Mouse (Mus musculus): ENCODE measurements around the gene Olfr30.
"Not testable (repeated sequence)": the region's sequence is repeated elsewhere in the genome, so short reads cannot be mapped to it uniquely, and the experiment has no call there.

The Olfr30 gene

GRCm38 (mm10) chr11:58462170-58462569 lies at the start of gene Olfr30:
TSS of gene Olfr30 (minus strand) at chr11:58462270.
- DNase-seq, result no peak

GRCm38 (mm10) chr11:58509058-58509457 lies 47.0 kb upstream of the Olfr30 start:
- not testable (repeated sequence) for DNase-seq

- not testable (repeated sequence) for DNase-seq
These were observed 40.4 kb upstream of the Olfr30 start, which contains the start of gene Olfr331 for GRCm38 (mm10) chr11:58502472-58502871. TSS of gene Olfr331 (minus strand) at chr11:58502572.

GRCm38 (mm10) chr11:58499290-58499689 lies 37.2 kb upstream of the Olfr30 start:
- DNase-seq, result no peak

- no peak for DNase-seq
These were observed 36.7 kb upstream of the Olfr30 start for GRCm38 (mm10) chr11:58498761-58499160.

GRCm38 (mm10) chr11:58492455-58492854 lies 30.4 kb upstream of the Olfr30 start, which contains the start of gene Olfr332:
TSS of gene Olfr332 (minus strand) at chr11:58492555.
- no peak for DNase-seq

GRCm38 (mm10) chr11:58453592-58453991 lies 8.5 kb downstream of the Olfr30 start:
- DNase-seq, result no peak

- DNase-seq, result no peak
These were observed 9.3 kb downstream of the Olfr30 start, which contains the start of gene Lypd9 for GRCm38 (mm10) chr11:58452759-58453158. TSS of gene Lypd9 (minus strand) at chr11:58452923.

- no peak for DNase-seq
These were observed 24.2 kb downstream of the Olfr30 start for GRCm38 (mm10) chr11:58437866-58438265.

- no peak for DNase-seq
These were observed 29.8 kb downstream of the Olfr30 start, which contains the start of gene Gm12253 for GRCm38 (mm10) chr11:58432259-58432658. TSS of gene Gm12253 (plus strand) at chr11:58432559.

GRCm38 (mm10) chr11:58420815-58421214 lies 41.3 kb downstream of the Olfr30 start, which contains the start of gene 1810065E05Rik:
TSS of gene 1810065E05Rik (plus strand) at chr11:58421111.
- no peak for DNase-seq

GRCm38 (mm10) chr11:58418336-58418735 lies 43.7 kb downstream of the Olfr30 start:
- no peak for DNase-seq

- DNase-seq, result no peak
These were observed 54.0 kb downstream of the Olfr30 start for GRCm38 (mm10) chr11:58408066-58408465.
